Mouse (Mus musculus) kidney, embryonic 16.5 days (tissue): ENCODE measurements around the gene Klb. TPM values are rescaled to one million over a fixed set of nuclear protein-coding genes. Genes with fewer than 3 reads are reported as not detected.
"Not testable (repeated sequence)": the region's sequence is repeated elsewhere in the genome, so short reads cannot be mapped to it uniquely, and the experiment has no call there.

Experiments
- ATAC-seq: fragments of 200-750 bp; cut with Nextera tagmentation; 2 replicates; pipeline ENCODE4 v1.8.0; 2017; ENCODE audit warnings: moderate TSS enrichment; ENCODE audit not compliant: low FRiP score, low TSS enrichment
- H3K27ac ChIP-seq: fragments of 300-500 bp; sonication (generic); 2 replicates; pipeline ENCODE4 v1.5.1; 2014; ENCODE audit warnings: low read length
- H3K27me3 ChIP-seq: fragments of 300-500 bp; sonication (generic); 2 replicates; pipeline ENCODE4 v1.6.1; 2014; ENCODE audit warnings: low read length, control low read depth, mixed read lengths; ENCODE audit not compliant: insufficient read depth
- H3K36me3 ChIP-seq: fragments of 300-500 bp; sonication (generic); 2 replicates; pipeline ENCODE4 v1.6.1; 2014; ENCODE audit warnings: low read length, control low read depth, mixed read lengths; ENCODE audit not compliant: insufficient read depth
- H3K4me1 ChIP-seq: fragments of 300-500 bp; sonication (generic); 2 replicates; pipeline ENCODE4 v1.6.1; 2014; ENCODE audit warnings: low read length, control low read depth, mixed read lengths; ENCODE audit not compliant: insufficient read depth
- H3K4me2 ChIP-seq: fragments of 300-500 bp; sonication (generic); replicated peaks from 2 replicates; pipeline ENCODE4 v1.6.1; 2014; ENCODE audit warnings: low read depth, low read length
- H3K4me3 ChIP-seq: fragments of 300-500 bp; sonication (generic); 2 replicates; pipeline ENCODE4 v1.5.1; 2014; ENCODE audit warnings: mild to moderate bottlenecking, low read length
- H3K9ac ChIP-seq: fragments of 300-500 bp; sonication (generic); replicated peaks from 2 replicates; pipeline ENCODE4 v1.6.1; 2014; ENCODE audit warnings: low read length
- H3K9me3 ChIP-seq: fragments of 300-500 bp; sonication (generic); 2 replicates; pipeline ENCODE4 v1.6.1; 2016; ENCODE audit warnings: low read length, control low read depth
- WGBS: fragments of 180-500 bp; shearing (Covaris S2); extraction: QIAGEN DNeasy Blood & Tissue Kit; methylation state at CpG from one replicate; pipeline ENCODE4 v1.1.7; 2014; 5-methylcytosine and 5-hydroxymethylcytosine counted together
- polyA plus RNA-seq: library from polyadenylated mRNA; unstranded; fragments of >200 nt; fragmentation: Nextera tagmentation; extraction: Ambion mirVana; gene quantifications from 2 replicates; pipeline ENCODE4 v1.2.1, GENCODE M21; 2015

The Klb gene
- 0.09 and 0.20 TPM in 2 replicates for polyA plus RNA-seq

DNA sequence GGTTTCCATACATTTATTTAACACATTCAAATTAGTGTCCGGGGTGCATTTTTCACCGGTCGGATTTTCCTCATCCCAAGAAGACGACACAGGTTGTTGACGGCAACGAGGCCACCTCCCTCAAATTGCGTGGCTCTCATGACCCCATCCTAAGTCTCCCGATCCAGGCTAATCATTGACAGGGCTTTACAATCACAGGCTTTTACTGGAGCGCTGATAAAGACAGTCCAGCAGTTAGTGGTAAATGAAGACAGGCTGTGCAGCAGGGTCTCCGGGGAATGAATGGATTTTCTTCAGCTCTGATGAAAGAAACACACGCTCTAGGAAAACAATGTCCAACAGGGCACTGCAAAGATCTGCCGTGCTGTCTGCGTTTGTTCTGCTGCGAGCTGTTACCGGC lies at the start of gene Klb:
Gene Klb (plus strand): TSS at position 147 of the 400 bp plus-strand sequence.
- no peaks in the 10 kb centered on the region for H3K36me3 ChIP-seq
- no peaks in the 10 kb centered on the region for H3K9me3 ChIP-seq
- no peak for ATAC-seq
- 0 out of 2 replicates have a peak, but pooled peaks cover 5% of the 10 kb centered on the region for H3K4me1 ChIP-seq
- H3K27me3 ChIP-seq: no peaks in the 10 kb centered on the region
- 64% methylated on average over 15 of the region's 15 CpGs for WGBS
- H3K9ac ChIP-seq: no peak within 1 kb of the TSS
- peak within 1 kb of the TSS; percentile 29; the same call in 1 of the 2 replicates for H3K4me2 ChIP-seq
- H3K4me3 ChIP-seq: no peak within 1 kb of the TSS
- no peak within 1 kb of the TSS for H3K27ac ChIP-seq

DNA sequence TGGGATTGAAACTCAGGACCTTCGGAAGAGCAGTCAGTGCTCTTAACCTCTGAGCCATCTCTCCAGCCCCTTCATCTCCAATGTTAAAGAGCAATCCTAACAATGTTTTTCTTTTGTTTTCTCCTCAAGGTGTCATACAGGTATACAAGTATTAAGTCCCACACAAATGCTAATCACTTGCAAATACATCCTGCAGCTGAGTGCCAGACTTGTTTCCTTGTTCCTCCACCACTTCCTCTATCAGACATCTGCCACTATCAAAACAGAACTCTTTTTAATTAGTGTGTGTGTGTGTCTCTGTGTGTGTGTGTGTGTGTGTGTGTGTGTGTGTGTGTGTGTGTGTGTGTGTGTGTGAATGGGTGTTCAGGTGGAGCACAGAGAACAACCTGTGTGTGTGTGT lies 48.5 kb upstream of the Klb start:
- not testable (repeated sequence) for H3K27me3 ChIP-seq, H3K27ac ChIP-seq, H3K9ac ChIP-seq, H3K9me3 ChIP-seq, H3K4me1 ChIP-seq, ATAC-seq, H3K4me3 ChIP-seq, H3K4me2 ChIP-seq
- WGBS: 97% methylated on average over 1 of the region's 1 CpGs
- H3K36me3 ChIP-seq: peaks cover 24% of the 10 kb centered on the region; the same call in 1 of the 2 replicates

DNA sequence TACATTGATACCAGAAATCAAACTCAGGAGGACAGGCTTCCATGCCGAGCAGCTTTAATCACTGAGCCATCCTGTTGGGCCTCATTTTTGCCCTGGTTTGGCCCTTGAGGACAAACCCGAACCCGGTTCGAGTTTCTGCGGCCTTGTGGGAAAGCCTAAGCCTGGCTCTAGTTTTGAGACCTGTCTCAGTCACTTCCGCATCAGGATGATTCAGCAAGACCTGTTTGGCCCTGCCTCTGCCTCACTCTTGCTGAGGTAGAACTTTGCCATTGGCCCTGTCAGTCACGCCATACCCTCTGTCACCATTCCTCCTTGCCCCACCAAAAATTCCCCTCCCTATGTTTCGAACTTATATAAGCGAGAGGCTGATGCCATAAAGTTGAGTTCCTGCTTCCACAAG lies 48.0 kb upstream of the Klb start:
- no peak overlapping the region for H3K4me2 ChIP-seq
- no peak overlapping the region for H3K27ac ChIP-seq
- no peak overlapping the region for H3K4me3 ChIP-seq
- no peaks in the 10 kb centered on the region for H3K27me3 ChIP-seq
- peaks cover 27% of the 10 kb centered on the region; the same call in 1 of the 2 replicates for H3K36me3 ChIP-seq
- WGBS: 93% methylated on average over 9 of the region's 9 CpGs
- H3K9ac ChIP-seq: no peak overlapping the region
- no peaks in the 10 kb centered on the region for H3K9me3 ChIP-seq
- H3K4me1 ChIP-seq: no peaks in the 10 kb centered on the region
- no peak for ATAC-seq

DNA sequence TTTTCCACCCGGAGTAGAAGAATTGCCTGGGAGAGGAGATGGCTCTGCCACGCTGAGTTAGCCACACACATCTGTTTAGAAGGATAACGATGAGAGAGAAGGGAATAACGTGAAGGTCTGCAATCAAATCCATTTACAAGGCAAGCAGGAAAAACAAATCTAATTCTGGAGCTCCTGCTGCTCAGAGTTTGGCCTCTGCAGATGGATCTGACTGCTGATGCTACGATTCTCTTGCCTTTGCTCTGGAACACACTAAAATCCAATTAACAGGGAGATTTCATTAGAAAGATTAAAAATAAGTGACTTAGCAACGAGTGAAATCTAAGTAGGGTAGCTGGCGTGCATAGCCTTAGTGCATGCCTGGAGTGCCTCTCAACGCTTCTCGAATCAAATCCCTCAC lies 42.6 kb upstream of the Klb start:
- H3K4me2 ChIP-seq: no peak overlapping the region
- no peak for ATAC-seq
- no peak overlapping the region for H3K4me3 ChIP-seq
- H3K4me1 ChIP-seq: no peaks in the 10 kb centered on the region
- peaks cover 30% of the 10 kb centered on the region for H3K36me3 ChIP-seq
- H3K27me3 ChIP-seq: no peaks in the 10 kb centered on the region
- 78% methylated on average over 9 of the region's 9 CpGs for WGBS
- H3K9me3 ChIP-seq: no peaks in the 10 kb centered on the region
- H3K9ac ChIP-seq: no peak overlapping the region
- H3K27ac ChIP-seq: no peak overlapping the region

DNA sequence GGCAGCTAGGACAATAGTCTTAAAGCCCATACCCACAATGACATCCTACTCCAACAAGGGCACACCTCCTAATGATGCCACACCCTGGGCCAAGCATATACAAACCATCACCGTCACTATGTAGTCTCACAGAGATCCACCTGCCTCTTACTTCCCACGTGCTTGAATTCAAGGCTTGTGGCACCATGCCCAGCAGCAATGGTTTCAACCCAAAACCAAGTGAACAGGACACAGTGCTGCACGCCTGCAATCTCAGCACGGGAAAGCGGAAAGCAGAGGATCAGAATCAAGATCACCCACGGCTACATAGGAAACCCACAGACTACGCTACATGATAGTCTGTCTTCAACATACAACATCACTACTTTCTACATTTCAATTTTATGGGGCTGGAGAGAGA lies 39.9 kb upstream of the Klb start:
- Histone ChIP-seq H3K36me3 (peaks cover 37% of the 10 kb centered on the region), H3K27me3 (no peaks in the 10 kb centered on the region), H3K4me1 (no peaks in the 10 kb centered on the region), H3K4me2 (no peak overlapping the region), H3K27ac (no peak overlapping the region), H3K4me3 (no peak overlapping the region), H3K9me3 (no peaks in the 10 kb centered on the region), H3K9ac (no peak overlapping the region)
- ATAC-seq: no peak
- WGBS: 94% methylated on average over 7 of the region's 7 CpGs

DNA sequence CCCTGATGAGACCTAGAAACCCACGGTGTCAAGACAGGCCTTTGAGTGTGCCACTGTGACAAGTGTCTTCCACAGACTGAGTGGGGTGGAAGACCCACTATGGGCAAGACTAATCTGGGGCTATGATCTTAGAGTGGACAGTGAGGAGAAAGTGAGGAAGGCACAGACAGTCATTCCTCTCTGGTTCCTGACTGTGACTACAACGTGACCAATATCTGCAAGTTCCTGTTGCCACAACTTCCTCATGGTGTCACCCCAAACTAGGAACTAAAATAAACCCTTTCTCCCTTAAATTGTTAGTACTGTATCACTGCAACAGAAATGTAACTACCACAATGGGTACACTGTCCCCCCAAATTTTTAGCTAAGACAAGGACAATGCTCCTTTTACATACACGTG lies 39.2 kb upstream of the Klb start:
- Histone ChIP-seq H3K36me3 (peaks cover 39% of the 10 kb centered on the region), H3K4me3 (no peak overlapping the region), H3K27me3 (no peaks in the 10 kb centered on the region), H3K9ac (no peak overlapping the region), H3K9me3 (no peaks in the 10 kb centered on the region), H3K4me2 (no peak overlapping the region), H3K27ac (no peak overlapping the region), H3K4me1 (no peaks in the 10 kb centered on the region)
- no peak for ATAC-seq
- 96% methylated on average over 3 of the region's 3 CpGs for WGBS

DNA sequence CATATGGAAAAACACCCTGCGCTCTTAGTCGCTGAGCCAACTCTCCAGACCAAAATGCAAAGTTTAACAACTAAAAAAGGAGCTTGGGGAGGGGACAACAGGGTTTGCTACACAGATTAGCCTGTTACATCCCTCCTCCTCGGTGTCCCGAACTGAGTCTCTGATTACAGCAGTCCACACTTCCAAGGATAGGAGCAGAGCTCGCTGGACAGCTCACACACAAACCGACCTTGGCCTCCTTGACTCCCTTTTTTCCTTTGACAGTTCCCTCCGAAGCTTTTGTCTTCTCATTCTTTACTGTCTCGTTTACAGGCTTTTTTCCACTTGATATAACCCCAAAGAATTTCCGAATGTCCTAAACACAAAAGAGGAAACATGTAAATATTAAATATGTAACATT lies 28.9 kb upstream of the Klb start:
- peaks cover 17% of the 10 kb centered on the region for H3K36me3 ChIP-seq
- 0 out of 2 replicates have a peak overlapping the region, but pooled peaks have one; percentile 24 for H3K27ac ChIP-seq
- ATAC-seq: no peak
- no peaks in the 10 kb centered on the region for H3K27me3 ChIP-seq
- no peak overlapping the region for H3K4me2 ChIP-seq
- no peaks in the 10 kb centered on the region for H3K4me1 ChIP-seq
- no peak overlapping the region for H3K4me3 ChIP-seq
- no peak overlapping the region for H3K9ac ChIP-seq
- no peaks in the 10 kb centered on the region for H3K9me3 ChIP-seq
- 85% methylated on average over 9 of the region's 9 CpGs for WGBS

DNA sequence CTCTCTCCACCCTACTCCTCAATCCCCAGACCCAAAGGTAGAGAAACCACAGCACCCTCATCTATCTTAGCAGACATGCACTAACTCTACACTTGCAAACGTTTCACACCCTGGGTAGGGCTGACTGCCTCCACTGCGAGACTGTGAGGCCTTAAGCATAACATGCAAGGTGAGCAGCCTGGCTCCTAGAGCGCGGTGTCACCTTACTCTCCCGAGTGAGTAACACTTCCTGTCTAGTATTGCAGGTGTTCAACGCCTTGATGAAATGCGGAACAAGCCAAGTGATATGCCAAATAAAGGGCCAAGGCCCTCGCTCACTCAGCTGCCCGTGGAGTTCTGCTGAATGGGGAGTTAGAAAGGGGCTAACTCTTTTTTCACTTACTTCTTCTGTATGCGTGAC lies 25.9 kb upstream of the Klb start:
- no peak overlapping the region for H3K4me3 ChIP-seq
- H3K4me1 ChIP-seq: no peaks in the 10 kb centered on the region
- H3K27me3 ChIP-seq: no peaks in the 10 kb centered on the region
- no peak for ATAC-seq
- no peak overlapping the region for H3K9ac ChIP-seq
- H3K36me3 ChIP-seq: peaks cover 9% of the 10 kb centered on the region
- H3K9me3 ChIP-seq: no peaks in the 10 kb centered on the region
- H3K4me2 ChIP-seq: no peak overlapping the region
- no peak overlapping the region for H3K27ac ChIP-seq
- WGBS: 43% methylated on average over 10 of the region's 10 CpGs

DNA sequence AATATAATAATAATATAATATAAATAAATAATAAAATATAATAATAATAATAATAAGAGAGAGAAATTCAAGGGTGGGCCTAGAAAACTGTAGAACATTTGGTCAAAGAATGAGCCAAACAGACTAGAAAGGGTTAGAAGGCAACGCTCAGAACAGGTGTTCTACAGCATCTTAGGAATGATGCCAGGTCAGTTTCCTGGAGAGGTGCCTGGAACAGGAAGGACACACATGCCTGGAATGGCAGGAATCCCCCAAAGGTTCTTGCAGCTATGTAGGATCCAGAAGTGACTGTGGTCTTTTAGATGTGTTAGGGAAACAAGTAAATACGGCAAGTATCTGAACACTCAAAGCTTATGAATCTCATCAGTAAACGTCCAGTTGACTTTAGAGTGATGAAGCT lies 23.8 kb upstream of the Klb start:
- Histone ChIP-seq H3K27me3 (no peaks in the 10 kb centered on the region), H3K4me2 (no peak overlapping the region), H3K9ac (no peak overlapping the region), H3K36me3 (no peaks in the 10 kb centered on the region), H3K4me1 (no peaks in the 10 kb centered on the region), H3K9me3 (no peaks in the 10 kb centered on the region), H3K27ac (no peak overlapping the region), H3K4me3 (no peak overlapping the region)
- 83% methylated on average over 3 of the region's 3 CpGs for WGBS
- no peak for ATAC-seq

DNA sequence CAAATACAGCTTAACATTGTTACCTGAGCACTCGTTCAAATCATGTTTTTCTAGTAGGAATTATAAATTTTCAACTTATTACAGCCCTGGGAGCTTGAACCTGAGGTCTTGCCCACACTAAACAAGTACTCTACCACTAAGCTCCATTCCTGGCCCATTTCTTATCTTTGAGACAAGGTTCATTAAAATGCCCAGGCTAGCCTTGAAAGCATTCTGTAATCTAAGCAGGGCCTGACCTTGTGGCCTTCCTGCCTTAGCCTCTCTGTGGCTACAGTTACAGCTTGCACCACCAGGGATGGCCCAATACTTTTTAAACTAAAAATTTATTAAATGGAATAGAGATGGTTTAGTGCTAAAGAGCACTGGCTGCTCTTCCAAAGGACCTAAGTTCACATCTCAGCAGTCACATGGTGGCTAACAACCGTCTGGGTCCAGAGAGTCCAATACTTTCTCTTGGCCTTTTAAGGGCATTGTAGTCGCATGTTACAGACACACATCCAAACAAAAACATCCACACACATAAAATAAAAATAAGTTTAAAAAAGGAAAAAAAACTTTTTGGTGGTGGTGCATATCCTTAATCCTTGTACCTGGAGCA lies 23.3 kb upstream of the Klb start:
- Histone ChIP-seq H3K4me3 (no peak overlapping the region), H3K36me3 (no peaks in the 10 kb centered on the region), H3K4me1 (no peaks in the 10 kb centered on the region), H3K4me2 (no peak overlapping the region), H3K9me3 (no peaks in the 10 kb centered on the region), H3K9ac (no peak overlapping the region), H3K27ac (no peak overlapping the region), H3K27me3 (no peaks in the 10 kb centered on the region)
- ATAC-seq: no peak
- 70% methylated on average over 3 of the region's 3 CpGs for WGBS
